Mouse (Mus musculus) embryonic facial prominence, embryonic 12.5 days (tissue): ENCODE measurements around the gene Dclre1b. TPM values are rescaled to one million over a fixed set of nuclear protein-coding genes. Genes with fewer than 3 reads are reported as not detected.

ENCODE experiments used
- ATAC-seq: fragments of 200-750 bp; cut with Nextera tagmentation; 2 replicates; pipeline ENCODE4 v1.8.0; 2017; ENCODE audit not compliant: insufficient number of reproducible peaks, insufficient read depth, low FRiP score, low TSS enrichment
- H3K27ac ChIP-seq: fragments of 300-500 bp; sonication (generic); 2 replicates; pipeline ENCODE4 v1.5.1; 2016; ENCODE audit warnings: mild to moderate bottlenecking
- H3K27me3 ChIP-seq: fragments of 300-500 bp; sonication (generic); 2 replicates; pipeline ENCODE4 v1.6.1; 2016; ENCODE audit warnings: mild to moderate bottlenecking, moderate library complexity
- H3K36me3 ChIP-seq: fragments of 300-500 bp; sonication (generic); 2 replicates; pipeline ENCODE4 v1.6.1; 2016; ENCODE audit warnings: mild to moderate bottlenecking
- H3K4me1 ChIP-seq: fragments of 300-500 bp; sonication (generic); 2 replicates; pipeline ENCODE4 v1.6.1; 2016
- H3K4me2 ChIP-seq: fragments of 300-500 bp; sonication (generic); replicated peaks from 2 replicates; pipeline ENCODE4 v1.6.1; 2016; ENCODE audit warnings: mild to moderate bottlenecking, moderate library complexity
- H3K4me3 ChIP-seq: fragments of 300-500 bp; sonication (generic); 2 replicates; pipeline ENCODE4 v1.5.1; 2016; ENCODE audit warnings: mild to moderate bottlenecking
- H3K9ac ChIP-seq: fragments of 300-500 bp; sonication (generic); 2 replicates; pipeline ENCODE4 v1.6.1; 2016; ENCODE audit warnings: mild to moderate bottlenecking, moderate library complexity
- H3K9me3 ChIP-seq: fragments of 300-500 bp; sonication (generic); 2 replicates; pipeline ENCODE4 v1.6.1; 2016; ENCODE audit warnings: mild to moderate bottlenecking, moderate library complexity
- WGBS: fragments of 180-500 bp; shearing (Covaris S2); methylation state at CpG from one replicate; pipeline ENCODE4 v1.1.7; 2016; 5-methylcytosine and 5-hydroxymethylcytosine counted together
- polyA plus RNA-seq: library from polyadenylated mRNA; unstranded; fragments of >200 nt; fragmentation: Nextera tagmentation; extraction: Ambion mirVana; gene quantifications from 2 replicates; pipeline ENCODE4 v1.2.1, GENCODE M21; 2016

Dclre1b gene
- polyA plus RNA-seq, 1 experiment from 2014 or later, result 25.5 TPM

DNA sequence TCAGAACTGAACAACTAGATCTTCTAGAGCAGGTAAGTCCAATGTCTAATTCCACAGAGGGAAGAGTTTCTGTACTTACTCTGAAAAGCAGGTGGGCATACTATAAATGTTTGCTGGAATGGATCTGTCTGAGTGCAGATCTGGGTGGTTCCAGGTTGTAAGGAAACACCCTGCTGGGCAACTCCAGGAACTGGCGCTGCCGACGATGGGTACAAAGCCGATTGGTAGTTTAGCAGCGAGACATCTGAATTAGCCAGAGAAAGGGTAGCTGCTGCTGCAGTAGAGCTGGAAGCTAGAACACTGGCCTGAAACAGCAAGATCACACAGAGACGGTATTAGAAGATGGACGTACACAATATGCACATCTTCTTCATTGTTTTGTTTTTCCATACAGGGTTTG is 50.8 kb downstream of the Dclre1b start:
- Histone ChIP-seq H3K36me3 (peaks cover 57% of the 10 kb centered on the region), H3K9ac (no peak overlapping the region), H3K9me3 (no peaks in the 10 kb centered on the region), H3K4me3 (no peak overlapping the region), H3K27ac (no peak overlapping the region), H3K27me3 (no peaks in the 10 kb centered on the region), H3K4me2 (no peak overlapping the region), H3K4me1 (no peaks in the 10 kb centered on the region)
- no peak for ATAC-seq
- 86% methylated on average over 7 of the region's 7 CpGs for WGBS

DNA sequence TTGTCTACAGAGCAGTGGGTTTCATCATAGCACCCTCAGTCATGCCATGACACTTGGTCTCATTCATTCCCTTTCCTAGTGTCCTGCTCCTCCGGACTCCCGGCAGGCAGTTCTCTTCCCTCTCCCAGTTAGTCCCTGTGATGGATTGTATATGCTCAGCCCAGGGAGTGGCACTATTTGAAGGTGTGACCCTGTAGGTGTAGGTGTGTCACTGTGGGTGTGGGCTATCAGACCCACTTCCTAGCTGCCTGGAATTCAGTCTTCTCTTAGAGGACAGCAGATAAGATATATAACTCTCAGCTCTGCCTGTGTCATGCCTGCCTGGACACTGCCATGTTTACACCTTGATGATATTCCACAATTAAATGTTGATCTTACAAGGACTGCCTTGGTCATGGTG is 52.3 kb downstream of the Dclre1b start:
- Histone ChIP-seq H3K27me3 (no peaks in the 10 kb centered on the region), H3K9ac (no peak overlapping the region), H3K4me2 (no peak overlapping the region), H3K9me3 (no peaks in the 10 kb centered on the region), H3K4me1 (no peaks in the 10 kb centered on the region), H3K27ac (no peak overlapping the region), H3K36me3 (peaks cover 58% of the 10 kb centered on the region), H3K4me3 (no peak overlapping the region)
- WGBS, result 88% methylated on average over 2 of the region's 2 CpGs
- no peak for ATAC-seq

DNA sequence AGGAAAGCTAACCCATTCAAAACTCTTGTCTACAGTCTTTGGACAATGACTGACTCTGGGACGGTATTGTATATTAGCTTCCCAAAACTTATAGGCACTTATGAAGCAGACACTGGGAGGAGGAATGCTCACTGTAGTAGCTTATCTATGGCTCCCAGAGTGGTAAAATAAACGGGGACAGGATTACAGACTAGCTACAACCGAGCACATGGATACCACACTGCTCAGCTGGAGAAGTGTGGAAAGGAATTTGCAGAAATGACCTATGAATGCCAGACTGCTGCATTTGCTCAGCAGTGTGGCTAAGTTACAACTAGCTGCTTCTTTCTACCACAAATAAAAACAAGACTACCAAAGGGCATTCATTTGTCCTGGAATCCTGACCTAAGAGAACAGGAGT is 53.9 kb downstream of the Dclre1b start:
- Histone ChIP-seq H3K4me3 (no peak overlapping the region), H3K4me1 (no peaks in the 10 kb centered on the region), H3K36me3 (peaks cover 58% of the 10 kb centered on the region), H3K9me3 (no peaks in the 10 kb centered on the region), H3K27me3 (no peaks in the 10 kb centered on the region), H3K4me2 (no peak overlapping the region), H3K27ac (no peak overlapping the region), H3K9ac (no peak overlapping the region)
- WGBS, result 77% methylated on average over 3 of the region's 3 CpGs
- ATAC-seq, result no peak

DNA sequence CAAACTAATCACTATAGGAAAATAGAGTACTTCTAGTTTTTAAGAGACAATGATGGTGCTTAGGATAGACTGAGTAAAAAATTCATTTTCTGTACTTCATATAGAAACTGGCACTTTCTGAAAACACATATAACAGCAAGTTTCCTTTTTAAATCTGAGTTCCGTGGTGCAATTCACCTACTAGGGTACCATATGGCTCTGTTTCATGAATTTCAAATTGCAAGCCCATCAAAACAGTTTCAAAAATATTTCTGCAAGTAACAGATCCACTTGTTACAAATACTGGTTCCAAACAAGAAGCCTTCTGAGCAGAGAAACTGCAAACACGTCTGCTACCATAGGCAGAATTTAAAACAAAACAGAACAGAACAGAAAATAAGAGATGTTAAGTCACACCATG is 57.7 kb downstream of the Dclre1b start:
- no peak for ATAC-seq
- Histone ChIP-seq H3K4me2 (no peak overlapping the region), H3K27me3 (no peaks in the 10 kb centered on the region), H3K36me3 (peaks cover 64% of the 10 kb centered on the region), H3K9ac (no peak overlapping the region), H3K4me3 (no peak overlapping the region), H3K27ac (no peak overlapping the region), H3K9me3 (no peaks in the 10 kb centered on the region), H3K4me1 (no peaks in the 10 kb centered on the region)
- 85% methylated on average over 2 of the region's 2 CpGs for WGBS

Other genes with a start within 250 kb of the Dclre1b start
- 1.1 and 2.3 TPM in 2 replicates for gene Syt6, start 234.2 kb downstream of the Dclre1b start, polyA plus RNA-seq
- gene Atg4a-ps, start 163.4 kb downstream of the Dclre1b start, polyA plus RNA-seq, result 0.13 and 0.23 TPM in 2 replicates
- 34.9 and 36.9 TPM in 2 replicates for gene Olfml3, start 71.4 kb downstream of the Dclre1b start, polyA plus RNA-seq
- not detected in 2 replicates for gene Gm10964, start 70.1 kb downstream of the Dclre1b start, polyA plus RNA-seq
- 12.6 and 13.1 TPM in 2 replicates for gene Hipk1, start 17.9 kb downstream of the Dclre1b start, polyA plus RNA-seq
- 24.0 and 24.8 TPM in 2 replicates for gene Ap4b1, start 76 bp upstream of the Dclre1b start, polyA plus RNA-seq
- 0.18 and 0.27 TPM in 2 replicates for gene Gm43064, start 129 bp upstream of the Dclre1b start, polyA plus RNA-seq
- gene Bcl2l15, start 23.2 kb upstream of the Dclre1b start, polyA plus RNA-seq, result 0.11 TPM in 1 of 2 replicates, not detected in the other
- 0.37 and 0.66 TPM in 2 replicates for gene Ptpn22, start 50.4 kb upstream of the Dclre1b start, polyA plus RNA-seq
- gene Rsbn1, start 104.7 kb upstream of the Dclre1b start, polyA plus RNA-seq, result 17.3 and 18.6 TPM in 2 replicates
- gene Phtf1, start 158.7 kb upstream of the Dclre1b start, polyA plus RNA-seq, result 46.5 and 51.4 TPM in 2 replicates